Mouse (Mus musculus): ENCODE measurements at regions not wholly inside any gene's neighbourhood (a gene's known extent, or its start where the extent isn't known, plus 50 kb on each side); places are given as distances from the start of the nearest gene placed in this dataset.

DNA sequence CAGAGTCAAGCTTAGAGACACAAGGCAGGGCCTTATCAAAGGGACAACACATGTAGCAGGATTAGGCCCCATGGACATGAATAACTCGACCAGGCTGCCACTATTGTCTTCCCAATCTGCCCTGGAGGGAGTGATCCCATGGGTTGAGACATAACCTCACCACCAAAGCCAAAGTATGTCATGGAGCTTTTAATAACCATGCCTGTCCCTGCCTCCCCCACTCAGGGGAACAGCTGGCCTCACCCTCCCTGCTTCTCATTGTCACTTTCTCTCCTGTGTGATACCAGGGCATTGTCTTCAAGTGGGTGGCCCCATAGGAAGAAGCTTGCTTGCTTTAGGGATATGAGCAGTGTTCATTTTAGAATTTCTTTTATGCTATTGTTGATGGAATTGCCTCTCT lies 73.5 kb upstream of the Ntf3 start:
- Histone ChIP-seq H3K4me3 (ENCODE audit: insufficient read depth, low read depth, low read length) (no peak overlapping the region), H3K4me1 (ENCODE audit: control insufficient read depth, insufficient read depth, low read length) (no peaks in the 10 kb centered on the region), H3K9ac (ENCODE audit: low read depth, low read length) (no peak overlapping the region), H3K27ac (replicated peaks; ENCODE audit: insufficient read depth, low read depth, low read length) (no peak overlapping the region), H3K79me2 (ENCODE audit: control insufficient read depth, insufficient read depth, low read length) (no peaks in the 10 kb centered on the region), H3K27me3 (ENCODE audit: control insufficient read depth, insufficient read depth, low read length) (no peaks in the 10 kb centered on the region), H3K36me3 (ENCODE audit: control insufficient read depth, insufficient read depth, low read length) (no peaks in the 10 kb centered on the region)
- TF ChIP-seq CTCF (IDR thresholded peaks at IDR 0.05; ENCODE audit: low read depth, low read length) (no peak), POLR2A (IDR thresholded peaks at IDR 0.05; ENCODE audit: extremely low read depth, insufficient read depth, low read length) (no peak)
- whole genome bisulfite sequencing = 33% methylated on average over 1 of the region's 1 CpGs
- DNase-seq (ENCODE audit: extremely low read depth, low read depth, low spot score) = no peak
